Mouse (Mus musculus) heart, postnatal 0 days (tissue): Measurements from ENCODE around the gene Per1. TPM values are rescaled to one million over a fixed set of nuclear protein-coding genes. Genes with fewer than 3 reads are reported as not detected.

Experiments used
- ATAC-seq: fragments of 200-750 bp; cut with Nextera tagmentation; 2 replicates; pipeline ENCODE4 v1.8.0; 2017; ENCODE audit warnings: low read depth, moderate number of reproducible peaks, moderate library complexity; ENCODE audit not compliant: insufficient read depth
- DNase-seq: peaks from one replicate; pipeline ENCODE4 v3.0.0-alpha.2; 2016; ENCODE audit warnings: low spot score
- H3K27ac ChIP-seq: fragments of 300-500 bp; sonication (generic); 2 replicates; pipeline ENCODE4 v1.5.1; 2014; ENCODE audit warnings: low read depth, mild to moderate bottlenecking
- H3K27me3 ChIP-seq: fragments of 300-500 bp; sonication (generic); 2 replicates; pipeline ENCODE4 v1.6.1; 2014; ENCODE audit warnings: low read length, mixed read lengths; ENCODE audit not compliant: control insufficient read depth, insufficient read depth
- H3K36me3 ChIP-seq: fragments of 300-500 bp; sonication (generic); replicated peaks from 2 replicates; pipeline ENCODE4 v1.6.1; 2014; ENCODE audit warnings: low read length, mixed read lengths; ENCODE audit not compliant: control insufficient read depth, insufficient read depth
- H3K4me1 ChIP-seq: fragments of 300-500 bp; sonication (generic); 2 replicates; pipeline ENCODE4 v1.6.1; 2014; ENCODE audit warnings: antibody characterized with exemption; ENCODE audit not compliant: control insufficient read depth, insufficient read depth
- H3K4me2 ChIP-seq: fragments of 300-500 bp; sonication (generic); 2 replicates; pipeline ENCODE4 v1.6.1; 2014; ENCODE audit warnings: low read depth, mild to moderate bottlenecking, low read length, moderate library complexity
- H3K4me3 ChIP-seq: fragments of 300-500 bp; sonication (generic); 2 replicates; pipeline ENCODE4 v1.5.1; 2014; ENCODE audit warnings: low read depth, low read length
- H3K9ac ChIP-seq: fragments of 300-500 bp; sonication (generic); replicated peaks from 2 replicates; pipeline ENCODE4 v1.6.1; 2014; ENCODE audit warnings: low read depth, low read length, mixed read lengths
- H3K9me3 ChIP-seq: fragments of 300-500 bp; sonication (generic); replicated peaks from 2 replicates; pipeline ENCODE4 v1.6.1; 2016; ENCODE audit warnings: low read length; ENCODE audit not compliant: control insufficient read depth
- CTCF ChIP-seq: IDR thresholded peaks from 2 replicates; pipeline ENCODE4 v1.5.1; 2016; ENCODE audit warnings: antibody characterized with exemption, control low read depth, low read depth
- EP300 ChIP-seq: IDR thresholded peaks from 2 replicates; pipeline ENCODE4 v1.6.1; 2016; ENCODE audit warnings: antibody characterized with exemption, low read depth
- WGBS: fragments of 180-500 bp; shearing (Covaris S2); extraction: QIAGEN DNeasy Blood & Tissue Kit; methylation state at CpG from one replicate; pipeline ENCODE4 v1.1.7; 2014; 5-methylcytosine and 5-hydroxymethylcytosine counted together
- polyA plus RNA-seq: library from polyadenylated mRNA; unstranded; fragments of >200 nt; fragmentation: Nextera tagmentation; extraction: Ambion mirVana; gene quantifications from 2 replicates; pipeline ENCODE4 v1.2.1, GENCODE M21; 2015
- total RNA-seq: library from RNA; depleted of rRNA; stranded (reverse); fragments of >200 nt; gene quantifications from 2 replicates; pipeline ENCODE4 v1.2.3, GENCODE M21; 2014; ENCODE audit warnings: low replicate concordance

The Per1 gene
- total and polyA plus RNA-seq, 2 experiments from 2014 or later, result 8.1 to 76.8 TPM

GRCm38 (mm10) chr11:69135361-69135760 is 40.3 kb downstream of the Per1 start:
- Histone ChIP-seq H3K9ac (no peak overlapping the region), H3K4me1 (no peaks in the 10 kb centered on the region), H3K4me2 (no peak overlapping the region), H3K27ac (no peak overlapping the region), H3K9me3 (no peaks in the 10 kb centered on the region), H3K27me3 (no peaks in the 10 kb centered on the region), H3K4me3 (no peak overlapping the region), H3K36me3 (no peaks in the 10 kb centered on the region)
- no peak for ATAC-seq
- 85% methylated on average over 6 of the region's 6 CpGs for WGBS
- TF ChIP-seq CTCF, result no peak
- TF ChIP-seq EP300, result no peak
- DNase-seq, result no peak

GRCm38 (mm10) chr11:69147546-69147945 is 52.5 kb downstream of the Per1 start:
- no peak overlapping the region for H3K4me3 ChIP-seq
- no peak for TF ChIP-seq EP300
- ATAC-seq (no peak), DNase-seq (no peak)
- no peaks in the 10 kb centered on the region for H3K36me3 ChIP-seq
- no peak overlapping the region for H3K27ac ChIP-seq
- 53% methylated on average over 7 of the region's 7 CpGs for WGBS
- H3K27me3 ChIP-seq, result peaks cover 11% of the 10 kb centered on the region
- H3K9ac ChIP-seq, result no peak overlapping the region; the same call in 1 of the 2 replicates
- H3K4me1 ChIP-seq, result no peaks in the 10 kb centered on the region; the same call in 1 of the 2 replicates
- H3K4me2 ChIP-seq, result no peak overlapping the region
- no peaks in the 10 kb centered on the region for H3K9me3 ChIP-seq

- TF ChIP-seq CTCF (no peak), EP300 (no peak)
- H3K9ac ChIP-seq, result no peak overlapping the region
- H3K4me1 ChIP-seq, result no peaks in the 10 kb centered on the region; the same call in 1 of the 2 replicates
- no peak overlapping the region for H3K4me3 ChIP-seq
- no peaks in the 10 kb centered on the region for H3K9me3 ChIP-seq
- WGBS, result 88% methylated on average over 5 of the region's 5 CpGs
- no peak overlapping the region for H3K27ac ChIP-seq
- no peaks in the 10 kb centered on the region for H3K36me3 ChIP-seq
- ATAC-seq (no peak), DNase-seq (no peak)
- H3K27me3 ChIP-seq, result peaks cover 13% of the 10 kb centered on the region
- no peak overlapping the region for H3K4me2 ChIP-seq
These were observed 53.5 kb downstream of the Per1 start for GRCm38 (mm10) chr11:69148451-69148960.

- ATAC-seq (0 out of 2 replicates have a peak, but pooled peaks have one; percentile 33), DNase-seq (no peak)
- Histone ChIP-seq H3K9ac (no peak overlapping the region), H3K27me3 (peaks cover 17% of the 10 kb centered on the region), H3K4me3 (no peak overlapping the region), H3K4me2 (no peak overlapping the region), H3K27ac (no peak overlapping the region), H3K9me3 (no peaks in the 10 kb centered on the region), H3K4me1 (no peaks in the 10 kb centered on the region; the same call in 1 of the 2 replicates), H3K36me3 (no peaks in the 10 kb centered on the region)
- WGBS, result 35% methylated on average over 6 of the region's 6 CpGs
- TF ChIP-seq EP300 (no peak), CTCF (no peak)
These were observed 54.7 kb downstream of the Per1 start for GRCm38 (mm10) chr11:69149728-69150127.

- ATAC-seq, result no peak
- Histone ChIP-seq H3K27me3 (peaks cover 17% of the 10 kb centered on the region), H3K4me3 (no peak overlapping the region), H3K9me3 (no peaks in the 10 kb centered on the region), H3K9ac (no peak overlapping the region), H3K27ac (no peak overlapping the region), H3K4me1 (no peaks in the 10 kb centered on the region; the same call in 1 of the 2 replicates), H3K36me3 (no peaks in the 10 kb centered on the region), H3K4me2 (peak overlapping the region; percentile 40)
- TF ChIP-seq CTCF, result peak; percentile 64
- no peak for TF ChIP-seq EP300
- 8% methylated on average over 7 of the region's 7 CpGs for WGBS
- peak; percentile 56 for DNase-seq
These were observed 55.4 kb downstream of the Per1 start for GRCm38 (mm10) chr11:69150444-69150843.

GRCm38 (mm10) chr11:69151004-69151403 is 56.0 kb downstream of the Per1 start:
- Histone ChIP-seq H3K9ac (no peak overlapping the region), H3K4me2 (peak overlapping the region; percentile 40; the same call in 1 of the 2 replicates), H3K27me3 (peaks cover 17% of the 10 kb centered on the region), H3K4me3 (no peak overlapping the region), H3K36me3 (no peaks in the 10 kb centered on the region), H3K27ac (no peak overlapping the region), H3K4me1 (no peaks in the 10 kb centered on the region; the same call in 1 of the 2 replicates), H3K9me3 (no peaks in the 10 kb centered on the region)
- ATAC-seq (no peak), DNase-seq (no peak)
- no peak for TF ChIP-seq CTCF
- no peak for TF ChIP-seq EP300
- 51% methylated on average over 6 of the region's 6 CpGs for WGBS
